Mouse (Mus musculus): ENCODE measurements around the gene Pygb.

Gene Pygb

DNA sequence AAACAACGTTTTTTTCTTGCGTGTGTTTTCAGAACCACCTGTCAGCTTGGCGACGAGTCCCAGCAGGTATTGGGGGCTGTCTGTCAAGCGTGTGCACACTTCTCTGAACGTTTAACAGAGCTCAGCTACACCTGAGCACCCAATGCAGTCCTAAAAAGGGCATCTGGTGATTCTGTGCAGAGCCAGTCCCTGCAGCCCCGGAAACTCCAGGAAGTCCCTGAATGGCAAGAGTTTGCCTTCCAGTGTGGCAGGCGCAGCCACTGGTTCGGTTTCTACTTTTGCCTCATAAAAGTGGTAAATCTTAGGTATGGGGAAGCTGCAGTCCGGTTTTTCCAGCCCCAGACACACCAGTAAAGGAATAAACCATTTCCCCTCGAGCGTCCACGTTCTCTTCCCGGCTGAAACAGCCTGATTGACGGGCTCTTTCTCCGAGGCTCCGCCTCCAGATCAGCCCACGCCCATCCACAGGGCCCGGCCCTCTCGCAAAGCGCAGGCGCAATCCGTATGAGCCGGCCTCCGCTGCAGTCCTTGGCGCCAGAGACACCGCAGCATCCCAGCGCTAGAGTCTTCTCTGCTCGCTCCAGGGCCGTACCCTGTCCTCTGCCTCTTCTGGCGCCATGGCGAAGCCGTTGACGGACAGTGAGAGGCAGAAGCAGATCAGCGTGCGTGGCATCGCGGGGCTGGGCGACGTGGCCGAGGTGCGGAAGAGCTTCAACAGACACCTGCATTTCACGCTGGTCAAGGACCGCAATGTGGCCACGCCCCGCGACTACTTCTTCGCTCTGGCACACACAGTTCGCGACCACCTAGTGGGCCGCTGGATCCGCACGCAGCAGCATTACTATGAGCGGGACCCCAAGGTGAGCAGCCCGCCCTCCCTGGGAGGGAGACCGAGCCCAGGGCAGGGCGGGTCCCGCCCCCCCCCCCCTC is at the start of gene Pygb:
Gene Pygb, plus strand, starts transcription at position 485 of the 930 bp plus-strand sequence.
- DNase-seq, result peak; percentile 87

DNA sequence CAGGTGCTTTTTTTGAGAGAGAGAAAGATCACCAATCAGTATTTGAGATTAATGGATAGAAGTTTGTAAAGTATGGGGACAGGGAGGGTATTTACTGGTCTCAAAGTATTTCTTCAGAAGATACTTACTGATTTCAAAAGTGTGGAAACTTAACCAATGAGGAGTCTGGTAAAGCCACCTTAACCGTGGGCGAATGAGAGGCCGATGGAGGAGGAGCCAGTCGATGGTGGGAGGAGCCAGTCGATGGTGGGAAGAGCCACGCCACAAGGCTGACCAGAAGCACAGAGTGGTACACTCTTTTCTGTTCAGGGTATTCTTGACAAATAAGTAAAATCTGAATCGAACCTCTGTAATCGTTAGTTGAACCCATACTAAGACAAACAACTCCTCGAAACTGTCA is 48.7 kb upstream of the Pygb start:
- DNase-seq, result no peak

DNA sequence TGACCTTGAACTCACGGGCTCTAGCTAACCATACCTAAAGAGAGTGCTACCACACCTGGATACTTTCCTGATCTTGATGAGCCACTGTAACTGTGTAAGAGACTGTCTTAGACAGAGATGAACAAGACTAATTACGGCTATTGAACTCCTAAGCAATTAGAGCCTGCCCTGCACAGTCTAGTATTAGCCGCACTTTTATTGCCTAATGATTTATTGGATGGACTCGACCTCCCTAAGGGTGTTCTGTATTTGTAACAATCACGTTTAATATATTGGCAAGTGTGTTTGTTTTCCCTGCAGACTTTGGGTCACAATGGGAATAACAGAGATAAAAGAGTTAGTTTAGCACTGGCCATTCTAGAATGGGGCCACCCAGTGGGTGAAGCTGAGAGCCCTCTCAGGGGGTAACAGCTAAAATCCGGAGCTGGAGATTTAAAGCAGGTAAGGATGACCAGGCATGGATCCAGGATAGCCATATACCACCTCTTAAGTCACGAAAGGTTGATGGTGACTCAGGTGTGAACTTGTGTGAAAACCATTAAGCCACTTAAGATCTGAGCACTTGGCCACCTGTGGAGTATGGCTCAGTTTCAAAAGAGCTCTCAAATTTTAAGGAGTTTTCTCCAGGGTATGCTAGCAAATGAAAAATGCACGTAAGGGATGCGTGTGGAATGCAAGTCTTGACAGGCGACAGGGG is 46.2 kb upstream of the Pygb start:
- no peak for DNase-seq

- DNase-seq, result peak; percentile 31
Measured at GRCm38 (mm10) chr2:150741405-150741804, 45.1 kb upstream of the Pygb start.

- no peak for DNase-seq
Measured at GRCm38 (mm10) chr2:150745016-150745415, 41.5 kb upstream of the Pygb start.

- peak; percentile 95 for DNase-seq
Measured at GRCm38 (mm10) chr2:150748854-150749253, 37.7 kb upstream of the Pygb start, which contains the start of gene Entpd6. Entpd6 (plus strand) TSS chr2:150749042.

DNA sequence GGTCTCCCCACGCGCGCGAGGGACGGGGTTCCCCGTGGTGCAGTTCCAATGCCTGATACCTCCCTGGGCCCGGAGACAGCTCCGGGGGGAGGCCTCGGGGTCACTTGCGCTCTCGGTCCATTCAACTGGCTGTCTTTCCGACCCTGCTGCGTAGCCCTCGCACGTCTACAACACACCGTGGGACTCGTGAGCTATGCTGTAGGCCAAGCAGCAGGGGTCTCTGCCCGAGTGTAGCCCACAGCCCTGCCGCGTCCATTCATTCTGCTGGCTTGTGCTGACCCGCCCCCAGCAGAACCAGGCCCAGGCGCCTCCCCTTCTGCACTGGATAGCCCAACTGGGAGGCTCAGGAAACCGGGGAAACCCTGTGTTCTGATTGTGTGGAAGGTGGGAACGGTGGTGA is 37.3 kb upstream of the Pygb start:
- no peak for DNase-seq

DNA sequence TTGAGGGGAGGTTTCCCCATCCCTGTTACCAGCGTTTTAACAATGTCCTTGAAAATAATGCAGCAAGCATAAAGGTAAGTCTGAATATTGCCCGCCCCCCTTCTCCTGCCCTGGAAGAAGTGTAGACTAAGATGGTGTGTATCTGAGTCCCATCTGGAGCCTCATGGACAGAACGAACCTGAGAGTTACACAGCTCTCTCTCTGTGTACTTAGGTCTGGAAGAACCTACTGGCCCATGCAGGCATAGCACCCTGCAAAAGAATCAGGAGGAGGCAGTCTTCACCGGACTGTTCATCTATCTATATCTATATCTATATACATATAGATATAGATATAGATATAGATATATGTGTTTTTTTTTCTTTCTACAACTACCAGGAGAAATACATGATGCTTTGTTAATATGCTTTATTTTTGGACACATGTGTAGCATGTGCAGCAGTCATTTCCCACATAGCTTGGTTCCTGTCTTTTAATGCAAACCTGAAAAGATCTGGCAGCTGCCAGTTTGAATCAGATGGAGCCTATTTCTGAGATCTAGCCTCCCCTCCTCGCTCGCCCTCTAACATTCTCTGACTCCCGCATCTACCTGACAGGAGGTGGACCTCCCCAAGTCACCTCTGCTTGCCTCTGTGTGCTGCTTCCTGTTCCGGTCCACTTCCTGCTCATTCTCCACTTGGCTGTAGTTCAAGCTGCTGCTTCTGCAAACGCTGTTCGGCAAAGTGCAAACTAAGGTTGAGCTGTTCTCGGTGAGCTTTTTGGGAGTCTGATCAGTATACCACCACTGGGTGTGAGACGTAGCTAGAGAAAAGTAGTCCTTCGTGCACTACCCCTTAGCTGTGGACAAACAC is 36.2 kb upstream of the Pygb start:
- peak; percentile 54 for DNase-seq

DNA sequence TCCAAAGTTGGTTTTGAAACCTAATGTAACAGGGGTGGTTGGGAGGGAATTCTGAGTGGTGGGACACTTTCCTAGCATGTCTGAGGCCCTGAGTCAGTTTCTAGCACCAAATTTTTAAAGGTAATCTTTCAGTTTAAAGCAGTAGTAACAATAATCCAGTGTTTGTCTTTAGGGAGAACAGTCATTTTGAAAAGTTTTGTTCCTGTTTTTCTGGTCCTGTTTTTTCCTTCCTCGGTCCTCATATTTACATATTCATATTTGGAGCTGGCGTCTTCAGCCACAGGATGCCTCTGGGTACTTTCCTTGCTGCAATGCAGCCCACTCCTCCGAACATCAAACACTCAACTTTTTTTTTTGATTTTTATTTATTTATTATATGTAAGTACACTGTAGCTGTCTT is 31.5 kb upstream of the Pygb start:
- no peak for DNase-seq

DNA sequence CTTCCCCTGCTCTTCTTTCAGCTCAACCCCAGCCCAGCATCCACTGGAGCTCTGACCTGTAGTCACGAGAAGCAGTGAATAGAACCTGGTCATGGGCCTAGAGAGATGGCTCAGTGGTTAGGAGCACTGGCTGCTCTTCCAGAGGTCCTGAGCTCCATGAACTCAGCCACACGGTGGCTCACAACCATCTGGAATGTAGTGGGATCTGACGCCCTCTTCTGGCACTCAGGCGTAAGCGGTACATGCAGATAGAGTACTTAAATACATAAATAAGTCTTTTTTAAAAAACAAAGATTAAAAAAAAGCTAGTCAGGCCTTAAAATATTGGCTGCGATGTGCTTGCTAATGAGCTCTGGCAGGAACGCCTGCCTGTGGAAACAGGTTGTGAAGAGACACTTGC is 25.1 kb upstream of the Pygb start:
- DNase-seq, result no peak

DNA sequence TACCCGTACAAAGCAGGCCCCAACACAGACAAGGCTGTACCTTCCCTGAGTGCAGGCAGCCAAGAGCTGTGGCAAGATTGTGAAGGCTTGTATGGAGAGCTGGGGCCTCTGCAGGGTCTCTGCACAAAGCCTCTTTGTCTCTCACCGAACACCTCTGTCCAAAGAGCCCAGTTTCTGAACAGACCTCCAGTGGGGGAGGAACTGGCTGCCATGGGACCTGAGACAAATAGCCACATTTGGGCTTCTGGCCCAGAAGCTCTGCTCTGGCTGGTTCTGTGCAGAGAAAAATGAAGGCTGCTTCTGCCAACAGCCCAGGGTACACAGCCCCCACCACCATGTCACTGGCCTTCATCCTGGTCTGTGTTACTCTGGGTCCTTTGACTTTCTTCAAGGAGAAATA is 20.9 kb upstream of the Pygb start:
- no peak for DNase-seq

- no peak for DNase-seq
Measured at GRCm38 (mm10) chr2:150766083-150766862, 20.3 kb upstream of the Pygb start.

GRCm38 (mm10) chr2:150768678-150769077 is 17.9 kb upstream of the Pygb start:
- no peak for DNase-seq

DNA sequence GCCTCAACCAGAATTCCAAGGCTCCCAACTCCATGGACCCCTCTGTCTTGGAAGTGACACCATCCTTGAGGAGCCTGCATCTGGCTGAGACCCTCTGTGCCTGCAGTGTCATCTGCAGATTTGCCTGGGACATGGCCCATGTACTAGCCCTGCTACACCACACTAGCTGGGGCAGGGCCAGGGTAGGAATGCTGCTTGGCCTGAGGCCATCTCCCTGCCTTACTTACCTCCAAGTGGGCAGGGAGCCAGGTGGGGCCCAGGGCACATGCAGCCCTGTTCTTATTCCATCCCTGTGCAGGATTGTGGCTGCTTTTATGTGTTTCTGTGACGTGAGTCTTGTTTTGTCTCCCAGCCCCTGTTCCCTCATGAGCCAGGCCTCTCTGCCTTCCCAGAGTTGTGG is 15.8 kb upstream of the Pygb start:
- no peak for DNase-seq

DNA sequence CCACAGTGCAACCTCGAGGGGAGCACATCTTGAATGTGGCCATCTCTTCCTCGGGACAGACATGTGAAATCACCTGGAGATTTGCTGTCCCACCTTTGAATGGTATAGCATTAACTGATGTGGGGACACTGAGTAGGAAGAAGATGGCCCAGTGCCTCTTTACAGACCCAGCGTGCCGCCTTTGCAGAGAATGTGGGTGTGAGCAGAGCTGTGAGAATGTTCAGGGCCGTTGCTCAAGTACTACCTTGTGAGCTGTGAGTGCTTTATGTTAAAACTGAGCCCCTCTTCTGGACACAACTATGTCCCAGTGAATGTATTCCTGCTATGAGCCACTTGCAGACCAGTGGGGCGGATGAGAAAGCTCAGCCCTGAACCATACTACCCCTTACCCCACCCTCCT is 15.4 kb upstream of the Pygb start:
- DNase-seq, result no peak

DNA sequence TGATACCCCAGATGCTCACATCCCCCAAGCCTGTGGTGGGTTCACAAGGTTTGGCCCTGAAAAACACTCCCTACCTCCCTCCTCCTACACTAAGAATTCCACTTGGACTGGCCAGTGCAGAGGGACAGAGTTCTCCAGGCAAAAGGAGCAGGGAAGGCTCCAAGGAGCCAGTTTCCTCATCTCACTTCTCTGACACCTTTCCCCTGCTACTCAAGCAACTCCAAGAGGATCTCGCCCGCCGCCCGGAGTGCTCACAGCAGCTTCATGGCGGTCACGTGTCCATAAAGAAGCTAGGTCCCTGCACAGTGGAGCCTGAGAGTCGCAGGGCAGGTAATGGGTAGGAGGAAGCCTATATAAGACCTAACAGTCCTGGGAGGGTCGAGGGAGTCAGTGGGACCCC is 14.5 kb upstream of the Pygb start:
- DNase-seq, result no peak

- DNase-seq, result no peak
Measured at GRCm38 (mm10) chr2:150772466-150773119, 13.9 kb upstream of the Pygb start.

DNA sequence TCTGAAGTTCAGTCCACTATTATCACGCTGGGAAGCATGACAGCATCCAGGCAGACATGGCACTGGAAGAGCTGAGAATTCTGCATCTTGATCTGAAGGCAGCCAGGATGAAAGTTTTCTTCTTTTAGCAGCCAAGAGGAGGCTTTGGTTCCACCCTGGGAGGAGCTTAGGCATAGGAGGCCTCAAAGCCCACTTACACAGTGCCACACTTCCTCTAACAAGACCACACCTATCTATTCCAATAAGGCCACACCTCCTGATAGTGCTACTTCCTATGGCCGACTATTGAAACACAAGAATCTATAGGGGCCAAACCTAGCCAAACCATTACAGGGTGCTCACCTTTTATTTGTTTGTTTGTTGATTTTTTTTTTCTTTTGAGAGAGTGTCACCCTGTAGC is 3.7 kb upstream of the Pygb start:
- no peak for DNase-seq

DNA sequence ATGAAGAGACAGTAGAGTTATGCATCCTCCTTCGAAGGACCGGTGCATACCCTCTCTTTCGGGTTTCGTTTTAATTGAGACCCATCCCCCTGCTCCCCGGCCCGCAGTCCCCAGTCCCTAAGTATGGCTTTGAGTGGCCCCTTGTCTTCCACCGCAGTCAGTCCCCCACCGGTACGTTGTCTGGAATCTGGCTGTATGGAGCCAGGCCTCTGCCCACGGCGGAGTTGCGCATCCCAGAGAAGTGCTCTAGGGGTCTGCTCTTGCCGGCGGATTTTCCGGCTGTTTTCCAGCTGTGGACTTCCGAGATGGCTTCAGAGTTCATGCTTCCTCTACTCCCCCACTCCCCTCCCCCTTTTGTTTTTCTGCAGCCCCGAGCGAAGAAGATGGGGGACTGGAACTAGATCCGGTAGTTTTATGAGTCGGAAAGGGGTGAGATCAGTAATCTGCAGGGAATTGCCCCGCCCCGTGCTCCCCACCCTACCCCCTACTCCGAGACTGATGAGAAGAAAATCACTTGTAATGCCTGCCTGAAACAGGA is 768 bp downstream of the Pygb start:
- DNase-seq, result peak; percentile 38

- DNase-seq, result no peak
Measured at GRCm38 (mm10) chr2:150788768-150789550, 2.4 kb downstream of the Pygb start.

DNA sequence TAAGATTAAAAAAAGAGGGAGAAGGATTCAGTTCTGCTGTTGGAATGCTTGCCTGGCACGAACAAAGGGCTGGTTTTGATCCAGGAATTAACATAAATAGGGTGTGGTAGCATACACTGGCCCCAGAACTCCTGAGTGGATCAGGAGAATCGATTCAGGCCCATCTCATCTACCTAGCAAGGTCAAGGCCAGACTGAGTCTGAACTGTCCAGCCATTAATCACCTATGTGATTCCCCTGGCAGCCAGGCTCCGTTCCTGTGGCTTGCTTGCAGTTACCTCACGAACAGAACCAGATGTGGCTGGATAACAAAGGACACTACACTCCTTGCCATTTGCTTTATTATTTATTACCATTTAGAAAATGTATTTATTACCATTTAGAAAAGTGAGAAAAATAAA is 6.8 kb downstream of the Pygb start:
- no peak for DNase-seq
